Mouse (Mus musculus) CD4-positive, CD25-positive, alpha-beta regulatory T cell, adult 4 months (primary cell): ENCODE measurements around the gene Dhx32. TPM values are rescaled to one million over a fixed set of nuclear protein-coding genes. Genes with fewer than 3 reads are reported as not detected.

Experiments used
- ATAC-seq: one replicate; pipeline ENCODE4 v1.8.0; 2017
- polyA plus RNA-seq, 2 experiments: library from polyadenylated mRNA; unstranded; fragments of 100-300 nt; shearing (Covaris generic); gene quantifications; one replicate each; pipeline ENCODE4 v1.2.1; 2017

Dhx32 gene
- 1 to 10 TPM; 9.1 to 9.4 TPM for polyA plus RNA-seq

- ATAC-seq: no peak
These were observed at the start of gene Dhx32 for GRCm38 (mm10) chr7:133782717-133783435. Gene Dhx32, minus strand, starts transcription at chr7:133782726.

GRCm38 (mm10) chr7:133829579-133829978 lies 47.1 kb upstream of the Dhx32 start:
- ATAC-seq: no peak

GRCm38 (mm10) chr7:133828514-133828913 lies 46.0 kb upstream of the Dhx32 start:
- no peak for ATAC-seq

GRCm38 (mm10) chr7:133824579-133824978 lies 42.1 kb upstream of the Dhx32 start:
- ATAC-seq: no peak

- ATAC-seq: no peak
These were observed 41.2 kb upstream of the Dhx32 start for GRCm38 (mm10) chr7:133823751-133824150.

- no peak for ATAC-seq
These were observed 30.8 kb upstream of the Dhx32 start for GRCm38 (mm10) chr7:133813331-133813730.

- no peak for ATAC-seq
These were observed 30.4 kb upstream of the Dhx32 start for GRCm38 (mm10) chr7:133812927-133813326.

GRCm38 (mm10) chr7:133805614-133806175 lies 23.2 kb upstream of the Dhx32 start:
- no peak for ATAC-seq

- ATAC-seq: no peak
These were observed 19.3 kb upstream of the Dhx32 start for GRCm38 (mm10) chr7:133801823-133802222.

- no peak for ATAC-seq
These were observed 17.4 kb upstream of the Dhx32 start for GRCm38 (mm10) chr7:133799928-133800327.

- no peak for ATAC-seq
These were observed 12.2 kb upstream of the Dhx32 start for GRCm38 (mm10) chr7:133794720-133795119.

GRCm38 (mm10) chr7:133793248-133794131 lies 11.0 kb upstream of the Dhx32 start:
- no peak for ATAC-seq

GRCm38 (mm10) chr7:133792771-133793170 lies 10.2 kb upstream of the Dhx32 start:
- ATAC-seq: no peak

GRCm38 (mm10) chr7:133790608-133791229 lies 8.2 kb upstream of the Dhx32 start:
- ATAC-seq: no peak

- ATAC-seq: no peak
These were observed 7.6 kb upstream of the Dhx32 start for GRCm38 (mm10) chr7:133790171-133790570.

GRCm38 (mm10) chr7:133788147-133788546 lies 5.6 kb upstream of the Dhx32 start:
- ATAC-seq: no peak

- ATAC-seq: no peak
These were observed 5.0 kb upstream of the Dhx32 start for GRCm38 (mm10) chr7:133787571-133787970.

GRCm38 (mm10) chr7:133781991-133782390 lies 535 bp downstream of the Dhx32 start:
- ATAC-seq: no peak

- ATAC-seq: no peak
These were observed 943 bp downstream of the Dhx32 start for GRCm38 (mm10) chr7:133781583-133781982.

- peak; percentile 91 for ATAC-seq
These were observed 5.9 kb downstream of the Dhx32 start, which contains the start of gene Fank1 for GRCm38 (mm10) chr7:133776626-133776996. Gene Fank1, plus strand, starts transcription at chr7:133776861.

- ATAC-seq: peak; percentile 70
These were observed 6.5 kb downstream of the Dhx32 start for GRCm38 (mm10) chr7:133775796-133776625.

GRCm38 (mm10) chr7:133775179-133775578 lies 7.3 kb downstream of the Dhx32 start:
- no peak for ATAC-seq
